Mouse (Mus musculus) embryonic facial prominence, embryonic 14.5 days (tissue): ENCODE measurements around the gene Tspan10. TPM values are rescaled to one million over a fixed set of nuclear protein-coding genes. Genes with fewer than 3 reads are reported as not detected.

ENCODE experiments used
- ATAC-seq: fragments of 200-750 bp; cut with Nextera tagmentation; 2 replicates; pipeline ENCODE4 v1.8.0; 2017; ENCODE audit warnings: low read depth, moderate number of reproducible peaks, moderate TSS enrichment
- DNase-seq: peaks from one replicate; pipeline ENCODE4 v3.0.0-alpha.2; 2015; ENCODE audit warnings: low spot score
- H3K27ac ChIP-seq: fragments of 300-500 bp; sonication (generic); replicated peaks from 2 replicates; pipeline ENCODE4 v1.5.1; 2014; ENCODE audit warnings: low read depth, mild to moderate bottlenecking, low read length, moderate library complexity
- H3K27me3 ChIP-seq: fragments of 300-500 bp; sonication (generic); replicated peaks from 2 replicates; pipeline ENCODE4 v1.6.1; 2014; ENCODE audit warnings: low read length; ENCODE audit not compliant: control insufficient read depth, insufficient read depth
- H3K36me3 ChIP-seq: fragments of 300-500 bp; sonication (generic); 2 replicates; pipeline ENCODE4 v1.6.1; 2014; ENCODE audit warnings: low read length, mixed read lengths; ENCODE audit not compliant: control insufficient read depth, insufficient read depth
- H3K4me1 ChIP-seq: fragments of 300-500 bp; sonication (generic); 2 replicates; pipeline ENCODE4 v1.6.1; 2014; ENCODE audit warnings: antibody characterized with exemption, low read length; ENCODE audit not compliant: control insufficient read depth, insufficient read depth
- H3K4me2 ChIP-seq: fragments of 300-500 bp; sonication (generic); 2 replicates; pipeline ENCODE4 v1.6.1; 2014; ENCODE audit warnings: low read depth, mild to moderate bottlenecking, low read length, moderate library complexity, mixed read lengths
- H3K4me3 ChIP-seq: fragments of 300-500 bp; sonication (generic); 2 replicates; pipeline ENCODE4 v1.5.1; 2014; ENCODE audit warnings: low read depth, mild to moderate bottlenecking, low read length
- H3K9ac ChIP-seq: fragments of 300-500 bp; sonication (generic); 2 replicates; pipeline ENCODE4 v1.6.1; 2014; ENCODE audit warnings: low read depth, mild to moderate bottlenecking, low read length, moderate library complexity, mixed read lengths
- H3K9me3 ChIP-seq: fragments of 300-500 bp; sonication (generic); 2 replicates; pipeline ENCODE4 v1.6.1; 2016; ENCODE audit warnings: low read length; ENCODE audit not compliant: control insufficient read depth
- WGBS: fragments of 180-500 bp; shearing (Covaris S2); extraction: QIAGEN DNeasy Blood & Tissue Kit; methylation state at CpG from one replicate; pipeline ENCODE4 v1.1.7; 2014; 5-methylcytosine and 5-hydroxymethylcytosine counted together
- polyA plus RNA-seq: library from polyadenylated mRNA; unstranded; fragments of >200 nt; fragmentation: Nextera tagmentation; extraction: Ambion mirVana; gene quantifications from 2 replicates; pipeline ENCODE4 v1.2.1, GENCODE M21; 2014

The Tspan10 gene
- polyA plus RNA-seq, 1 experiment from 2014 or later, result 0.63 TPM

GRCm38 (mm10) chr11:120458847-120459597 lies 16.6 kb downstream of the Tspan10 start:
- Histone ChIP-seq H3K27me3 (no peaks in the 10 kb centered on the region), H3K9ac (peak overlapping the region; percentile 94), H3K4me2 (peak overlapping the region; percentile 72), H3K4me1 (no peaks in the 10 kb centered on the region; the same call in 1 of the 2 replicates), H3K9me3 (no peaks in the 10 kb centered on the region), H3K4me3 (peak overlapping the region; percentile 71), H3K27ac (peak overlapping the region; percentile 76; the same call in 1 of the 2 replicates), H3K36me3 (peaks cover 44% of the 10 kb centered on the region)
- ATAC-seq (no peak), DNase-seq (no peak)
- WGBS, result 74% methylated on average over 6 of the region's 6 CpGs

DNA sequence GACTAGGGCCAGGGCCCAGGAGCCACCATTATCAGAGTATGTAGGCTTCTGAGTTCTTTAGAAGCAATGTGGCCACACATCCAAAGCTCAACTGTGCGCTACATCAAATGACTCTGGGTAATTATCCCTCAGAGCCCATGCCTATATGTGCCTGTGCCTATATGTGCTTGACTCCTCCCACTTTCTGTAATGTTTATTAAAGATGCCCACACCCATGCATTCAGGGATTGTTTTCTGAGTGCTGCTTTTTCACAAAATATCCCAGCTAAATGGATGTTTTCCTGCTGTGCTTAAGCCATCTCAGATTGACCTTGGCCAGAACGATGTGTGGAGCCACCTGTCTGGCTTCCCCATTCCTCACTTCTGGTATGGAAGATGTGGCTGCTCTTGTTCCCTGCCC lies 21.1 kb downstream of the Tspan10 start:
- Histone ChIP-seq H3K27me3 (no peaks in the 10 kb centered on the region), H3K27ac (no peak overlapping the region), H3K4me3 (no peak overlapping the region), H3K36me3 (peaks cover 59% of the 10 kb centered on the region), H3K9ac (no peak overlapping the region), H3K4me2 (no peak overlapping the region), H3K9me3 (no peaks in the 10 kb centered on the region), H3K4me1 (peaks cover 12% of the 10 kb centered on the region)
- WGBS, result 88% methylated on average over 2 of the region's 2 CpGs
- ATAC-seq, result no peak
- DNase-seq, result no peak

- Histone ChIP-seq H3K4me1 (peaks cover 15% of the 10 kb centered on the region), H3K27ac (no peak overlapping the region), H3K27me3 (no peaks in the 10 kb centered on the region), H3K4me3 (no peak overlapping the region), H3K9ac (no peak overlapping the region), H3K9me3 (no peaks in the 10 kb centered on the region), H3K36me3 (peaks cover 61% of the 10 kb centered on the region), H3K4me2 (no peak overlapping the region)
- DNase-seq (no peak), ATAC-seq (no peak)
- WGBS, result 84% methylated on average over 5 of the region's 5 CpGs
These were observed 21.9 kb downstream of the Tspan10 start for GRCm38 (mm10) chr11:120464365-120464764.

DNA sequence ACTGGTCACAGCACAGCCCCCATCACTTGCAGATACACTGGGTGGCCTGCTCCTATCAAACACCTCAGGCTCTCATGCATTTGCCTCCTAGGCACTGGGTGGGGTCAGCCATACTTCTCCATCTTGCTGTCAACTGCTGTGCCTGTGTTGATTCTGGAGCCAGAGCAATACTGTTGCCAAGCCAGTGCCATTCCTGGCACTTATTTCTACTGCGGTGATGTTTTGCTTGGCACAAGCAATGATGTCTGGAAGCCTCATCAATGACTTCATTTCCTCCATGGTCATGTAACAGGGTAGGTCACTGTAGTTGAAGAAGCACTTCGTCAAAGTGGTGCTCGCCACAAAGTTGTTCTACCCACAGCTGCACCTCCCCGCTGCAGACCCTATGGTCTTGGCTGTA lies 23.1 kb downstream of the Tspan10 start:
- ATAC-seq (no peak), DNase-seq (no peak)
- Histone ChIP-seq H3K27me3 (no peaks in the 10 kb centered on the region), H3K4me1 (peaks cover 15% of the 10 kb centered on the region), H3K4me3 (no peak overlapping the region), H3K9me3 (no peaks in the 10 kb centered on the region), H3K27ac (no peak overlapping the region), H3K9ac (no peak overlapping the region), H3K4me2 (0 out of 2 replicates have a peak overlapping the region, but pooled peaks have one; percentile 91), H3K36me3 (peaks cover 63% of the 10 kb centered on the region)
- 82% methylated on average over 4 of the region's 4 CpGs for WGBS

- Histone ChIP-seq H3K27ac (peak within 1 kb of the TSS; percentile 75), H3K4me1 (peaks cover 15% of the 10 kb centered on the region), H3K36me3 (peaks cover 63% of the 10 kb centered on the region), H3K27me3 (no peaks in the 10 kb centered on the region), H3K4me3 (peak within 1 kb of the TSS; percentile 98), H3K9me3 (no peaks in the 10 kb centered on the region), H3K9ac (peak within 1 kb of the TSS; percentile 88), H3K4me2 (peak within 1 kb of the TSS; percentile 91)
- peak; percentile 100 for DNase-seq
- WGBS, result under 1% methylated on average over 47 of the region's 54 CpGs
- ATAC-seq, result peak; percentile 100
These were observed 24.7 kb downstream of the Tspan10 start, which contains the start of gene Arl16 for GRCm38 (mm10) chr11:120467051-120467735. Gene Arl16 (minus strand): TSS chr11:120467607.

DNA sequence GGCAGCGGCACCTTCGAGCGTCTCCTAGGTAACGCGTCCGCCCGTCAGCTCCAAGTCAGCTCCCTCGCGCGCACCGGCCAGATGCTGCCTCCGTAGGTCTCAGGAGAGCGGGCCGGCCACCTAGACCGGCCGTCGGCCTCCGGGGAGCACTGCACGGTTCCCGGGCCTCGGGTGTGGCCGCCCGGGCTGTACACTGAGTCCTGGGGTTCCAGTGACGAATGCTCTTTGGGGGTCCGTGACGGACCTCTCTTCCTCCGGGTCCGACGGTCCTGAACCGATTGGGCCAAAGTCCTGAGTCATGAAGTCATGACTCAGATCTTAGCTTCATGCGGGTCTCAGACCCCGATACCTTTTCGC lies 25.3 kb downstream of the Tspan10 start:
- peaks cover 63% of the 10 kb centered on the region for H3K36me3 ChIP-seq

GRCm38 (mm10) chr11:120472052-120472451 lies 29.6 kb downstream of the Tspan10 start:
- no peak overlapping the region for H3K4me3 ChIP-seq
- no peak overlapping the region for H3K27ac ChIP-seq
- no peaks in the 10 kb centered on the region for H3K27me3 ChIP-seq
- ATAC-seq, result no peak
- H3K9me3 ChIP-seq, result no peaks in the 10 kb centered on the region
- no peak overlapping the region for H3K4me2 ChIP-seq
- H3K9ac ChIP-seq, result no peak overlapping the region
- peaks cover 8% of the 10 kb centered on the region for H3K4me1 ChIP-seq
- no peak for DNase-seq
- 98% methylated on average over 6 of the region's 6 CpGs for WGBS
- H3K36me3 ChIP-seq, result peaks cover 78% of the 10 kb centered on the region

More for the DNA sequence above, 25.3 kb downstream of the Tspan10 start:
- Histone ChIP-seq H3K27me3 (no peaks in the 10 kb centered on the region), H3K4me1 (peaks cover 15% of the 10 kb centered on the region), H3K9me3 (no peaks in the 10 kb centered on the region), H3K27ac (peak overlapping the region; percentile 52; the same call in 1 of the 2 replicates), H3K9ac (peak overlapping the region; percentile 88), H3K4me2 (peak overlapping the region; percentile 83), H3K4me3 (peak overlapping the region; percentile 98)
- 7% methylated on average over 9 of the region's 33 CpGs for WGBS
- ATAC-seq (no peak; the same call in 1 of the 2 replicates), DNase-seq (no peak)

- Histone ChIP-seq H3K4me3 (peak overlapping the region; percentile 83), H3K4me1 (peaks cover 8% of the 10 kb centered on the region), H3K9me3 (no peaks in the 10 kb centered on the region), H3K27me3 (no peaks in the 10 kb centered on the region), H3K4me2 (peak overlapping the region; percentile 69), H3K27ac (peak overlapping the region; percentile 88), H3K9ac (peak overlapping the region; percentile 83), H3K36me3 (peaks cover 78% of the 10 kb centered on the region)
- no peak for DNase-seq
- ATAC-seq, result no peak
- whole genome bisulfite sequencing, result 93% methylated on average over 7 of the region's 7 CpGs
These were observed 41.0 kb downstream of the Tspan10 start for GRCm38 (mm10) chr11:120483448-120483934.
